Mouse (Mus musculus) urinary bladder, postnatal 4 days (tissue): ENCODE measurements around the gene Suds3.

Experiments
- DNase-seq, 2 experiments: peaks; one replicate each; pipeline ENCODE4 v3.0.0; 2021 to 2022; ENCODE audit warnings: low spot score in 2 of 2

Suds3 gene

DNA sequence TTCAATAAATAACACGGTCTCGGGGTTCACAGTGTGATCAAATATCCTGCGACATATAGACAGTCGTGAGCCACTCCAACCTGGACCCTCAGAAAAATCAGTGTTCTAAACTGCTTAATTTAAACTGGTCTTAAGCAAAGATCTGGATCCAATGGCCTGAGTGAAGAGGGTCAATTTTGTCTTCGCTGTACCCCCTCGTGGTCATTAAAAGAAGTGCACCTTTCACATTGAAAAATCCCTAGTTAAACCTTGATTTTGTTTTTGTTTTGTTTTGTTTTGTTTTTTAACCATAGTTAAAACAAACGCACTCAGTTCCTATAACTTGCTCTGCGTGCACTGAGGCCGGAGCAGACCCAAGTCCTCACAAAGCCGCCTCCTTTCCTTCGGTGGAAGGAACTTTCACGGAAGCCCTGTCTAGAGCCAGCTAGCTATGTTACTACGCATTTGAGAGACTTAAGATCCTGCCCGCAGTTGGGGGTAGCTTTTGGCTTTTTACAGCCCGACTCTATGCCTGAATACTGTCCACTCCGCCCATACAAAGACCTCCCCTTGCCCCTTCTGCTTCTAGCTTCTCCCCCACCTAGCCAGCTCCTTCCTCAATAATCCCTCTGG, 1.2 kb downstream of the Suds3 start:
- no peak for DNase-seq

DNA sequence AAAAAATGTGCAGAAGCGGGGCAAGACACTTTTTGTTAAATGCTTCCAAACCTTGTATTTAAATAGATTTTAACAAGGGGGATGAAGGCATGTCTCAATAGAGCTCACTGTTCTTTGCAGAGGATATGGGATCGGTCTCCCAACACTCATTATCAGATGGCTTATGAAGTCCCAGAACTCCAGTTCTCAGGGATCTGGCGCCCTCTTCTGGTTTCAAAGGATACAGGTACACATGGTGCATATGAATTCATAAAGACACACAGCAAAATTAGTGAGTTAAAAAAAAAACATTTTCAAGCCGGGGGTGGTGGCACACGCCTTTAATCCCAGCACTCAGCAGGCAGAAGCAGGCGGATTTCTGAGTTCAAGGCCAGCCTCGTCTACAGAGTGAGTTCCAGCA, 2.6 kb downstream of the Suds3 start:
- no peak for DNase-seq

DNA sequence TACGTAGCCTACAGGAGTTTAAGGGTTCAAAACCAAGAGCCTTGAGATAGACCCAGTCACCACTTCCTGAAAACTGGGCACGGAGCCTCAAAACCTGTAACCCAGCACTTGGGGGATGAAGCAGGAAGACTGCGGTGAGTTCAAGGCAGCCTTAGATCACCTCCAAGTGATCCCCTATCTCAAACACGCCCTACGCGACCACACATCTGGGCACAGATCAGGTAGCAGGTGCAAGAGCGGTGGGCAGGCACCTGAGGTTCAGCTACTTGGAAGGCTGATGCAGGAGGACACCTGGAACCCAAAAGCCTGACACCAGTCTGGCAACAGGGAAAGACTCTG, 4.2 kb downstream of the Suds3 start:
- no peak for DNase-seq

DNA sequence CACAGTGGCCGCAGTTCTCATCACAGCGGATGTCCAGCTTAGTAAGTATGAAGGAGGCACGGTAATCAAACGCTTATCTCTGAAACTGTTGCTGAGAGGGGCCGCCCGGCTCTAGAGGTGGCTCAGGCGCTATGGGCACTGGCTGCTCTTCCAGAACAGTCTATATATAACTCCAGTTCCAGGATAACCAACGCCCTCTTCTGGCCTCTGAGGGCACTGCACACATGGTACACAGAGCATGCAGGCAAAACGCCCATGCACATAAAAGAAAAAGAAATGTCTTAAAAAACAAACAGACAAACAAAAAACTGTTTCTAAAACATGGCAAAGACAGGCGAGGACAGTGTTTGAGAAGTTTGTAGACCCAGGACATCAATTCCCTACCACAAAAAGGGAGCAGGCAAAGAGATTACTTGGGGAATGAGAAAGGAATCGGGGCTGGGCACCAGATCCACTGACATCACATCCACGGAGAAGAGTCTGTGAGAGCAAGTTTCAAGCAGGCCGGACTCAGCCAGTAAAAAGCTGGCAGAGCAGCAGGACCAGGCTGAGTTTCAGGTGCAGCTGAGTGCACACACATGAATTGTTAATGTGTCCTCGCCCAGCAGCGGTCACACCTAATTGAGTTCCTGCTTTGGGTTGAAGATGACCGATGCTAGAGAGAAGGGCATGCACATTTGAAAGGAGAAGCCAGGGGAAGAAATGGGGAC, 4.7 kb downstream of the Suds3 start:
- no peak for DNase-seq

- DNase-seq = no peak
These were observed 6.4 kb downstream of the Suds3 start for GRCm38 (mm10) chr5:117109522-117109921.

DNA sequence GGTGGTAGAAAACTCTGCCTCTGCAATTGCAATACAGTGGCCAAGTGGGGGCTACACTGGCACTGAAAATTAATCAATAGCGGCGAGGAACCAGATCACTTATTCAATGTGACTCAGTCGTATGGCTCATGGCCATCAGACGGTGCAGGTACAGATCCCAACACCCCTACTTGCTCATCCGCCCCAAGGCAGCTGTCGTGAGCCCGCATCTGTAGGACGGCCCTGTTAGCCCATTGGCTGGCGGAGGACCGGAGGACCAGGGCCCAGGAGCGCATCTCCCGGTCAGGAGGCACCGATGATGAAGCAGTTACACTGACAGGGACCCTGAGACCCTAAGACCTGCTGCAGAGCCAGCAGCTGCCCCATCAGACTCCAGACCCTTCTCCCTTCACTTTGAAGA, 7.2 kb downstream of the Suds3 start:
- no peak for DNase-seq

- no peak for DNase-seq
These were observed 7.6 kb downstream of the Suds3 start for GRCm38 (mm10) chr5:117108292-117108691.

DNA sequence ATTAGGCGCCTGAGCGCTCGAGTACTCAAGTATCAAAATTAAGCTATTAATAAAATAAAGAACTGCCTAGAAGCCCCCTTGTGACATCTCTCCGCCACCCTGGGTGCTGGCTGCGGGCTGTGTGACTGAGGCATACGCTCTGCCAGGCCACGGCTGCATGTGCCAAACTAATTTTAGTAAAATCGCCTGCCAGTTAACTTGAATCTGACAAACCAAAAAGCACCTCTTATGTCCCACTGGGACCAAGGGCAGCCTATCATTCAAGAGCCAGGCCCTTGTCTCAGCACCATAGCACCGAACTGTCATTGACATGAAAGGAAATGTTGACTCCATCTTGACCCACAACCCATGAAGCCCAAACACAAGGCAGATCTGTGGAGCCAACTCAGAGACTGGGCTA, 10.2 kb downstream of the Suds3 start:
- DNase-seq = no peak

DNA sequence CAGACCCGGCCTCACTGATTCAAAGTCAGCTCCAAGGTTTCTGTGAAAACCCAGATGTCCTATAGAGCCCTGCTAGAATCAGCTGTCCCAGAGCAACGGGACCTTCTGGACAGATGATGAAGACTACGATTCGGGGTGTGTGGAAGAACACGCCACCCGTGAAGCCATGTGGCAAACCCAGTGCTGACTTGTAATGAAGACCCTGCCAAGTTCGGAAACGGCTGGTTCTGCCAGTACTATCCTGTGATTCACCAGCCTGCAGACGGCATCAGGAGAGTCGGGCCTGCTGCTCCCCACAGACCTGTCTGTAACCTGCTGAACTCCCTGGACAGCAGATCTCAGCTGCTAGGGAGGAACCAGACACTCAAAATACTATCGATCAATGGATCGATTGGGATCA, 11.6 kb downstream of the Suds3 start:
- DNase-seq = no peak

GRCm38 (mm10) chr5:117103194-117103929, 12.6 kb downstream of the Suds3 start:
- no peak for DNase-seq

DNA sequence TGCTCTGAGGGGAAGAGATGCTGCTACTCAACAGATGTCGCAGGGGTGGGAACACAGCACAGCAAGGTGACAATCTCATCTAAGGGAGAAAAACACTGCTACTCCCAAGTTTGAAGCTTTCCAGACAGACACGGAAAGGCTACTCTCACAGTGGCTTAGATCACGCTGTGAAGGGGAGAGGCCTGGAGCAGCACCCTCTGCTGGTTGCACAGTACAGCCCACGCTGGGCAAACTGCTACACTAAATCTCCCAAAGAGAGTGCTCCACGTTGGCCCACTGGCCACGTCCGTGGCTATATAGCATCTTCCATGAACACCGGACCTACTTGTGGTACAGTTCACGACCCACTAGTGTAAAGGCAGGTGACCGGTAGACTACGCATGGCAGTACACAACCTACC, 16.2 kb downstream of the Suds3 start:
- no peak for DNase-seq

DNA sequence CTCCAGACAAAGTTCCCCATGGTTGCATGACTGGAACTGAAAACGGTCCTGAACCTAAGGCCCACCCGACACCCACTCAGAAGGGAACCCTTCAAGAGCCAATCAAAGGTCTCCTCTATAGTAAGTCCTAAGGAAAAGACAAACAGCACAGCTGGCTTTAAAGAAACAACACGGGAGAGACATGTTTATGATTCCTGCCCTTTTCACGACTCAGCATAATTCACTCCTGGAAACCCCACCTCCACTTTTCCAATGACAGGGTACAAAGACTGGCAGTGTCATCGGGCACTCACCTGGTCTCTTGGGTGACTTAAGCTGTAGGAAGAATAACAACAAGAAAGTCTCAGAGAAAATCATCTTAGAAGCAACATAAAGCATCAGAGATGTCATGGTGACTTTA, 16.9 kb downstream of the Suds3 start:
- DNase-seq = no peak

DNA sequence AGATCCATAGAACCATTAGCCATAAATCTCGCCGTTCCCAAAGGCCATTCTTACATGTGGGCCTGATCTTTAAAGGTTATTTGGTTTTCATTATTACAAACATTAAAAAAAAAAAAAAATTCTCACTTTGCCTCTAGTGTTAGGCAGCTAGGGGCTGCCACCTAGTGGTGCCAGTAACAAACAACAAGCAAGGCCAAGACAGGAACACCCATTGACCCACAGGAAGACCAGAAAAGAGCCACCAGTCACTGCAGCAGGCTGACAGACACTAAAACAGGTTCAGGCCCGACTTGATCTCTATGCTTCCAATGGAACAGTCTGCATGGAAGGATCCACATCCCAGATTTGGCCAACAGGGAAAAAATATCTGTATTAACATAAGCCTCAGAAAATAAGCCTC, 19.2 kb downstream of the Suds3 start:
- DNase-seq = no peak

- no peak for DNase-seq
These were observed 21.5 kb downstream of the Suds3 start for GRCm38 (mm10) chr5:117094431-117094830.

DNA sequence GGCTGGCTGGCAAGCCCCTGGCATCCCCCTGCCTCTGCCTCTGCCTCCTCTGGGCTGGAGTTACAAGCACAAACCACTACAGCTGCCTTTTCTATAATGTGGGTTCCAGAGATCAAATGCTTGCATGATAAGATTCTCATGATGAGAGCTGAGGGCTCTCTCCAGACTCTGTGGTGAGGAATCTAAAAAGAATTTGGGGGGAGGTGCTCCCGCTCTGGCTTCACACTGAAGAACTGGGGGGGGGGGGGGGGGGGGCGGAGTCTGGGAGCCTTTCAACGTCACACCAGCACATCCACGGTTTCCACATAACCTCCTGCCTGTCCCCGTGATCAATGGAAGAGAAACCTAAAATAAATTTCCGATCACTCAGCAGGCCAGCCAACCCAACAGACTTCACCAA, 26.1 kb downstream of the Suds3 start:
- no peak for DNase-seq

DNA sequence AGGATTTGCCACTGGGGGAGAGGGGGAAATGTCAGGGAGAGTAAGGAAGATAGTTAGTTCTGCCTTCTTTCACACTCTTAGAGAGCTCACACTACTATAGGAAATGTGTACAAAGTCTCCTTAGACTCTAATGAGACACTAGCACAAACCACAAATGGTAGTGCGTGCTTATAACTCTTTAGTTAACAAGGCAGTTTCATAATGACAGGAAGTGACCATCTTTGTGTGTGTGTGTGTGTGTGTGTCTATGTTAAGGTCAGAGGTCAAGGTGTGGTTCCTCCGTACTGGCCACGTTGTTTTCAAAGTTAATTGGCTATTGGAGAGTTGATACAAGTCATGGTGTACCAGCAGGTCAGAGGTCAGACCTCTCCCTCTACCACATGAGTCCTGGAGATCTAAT, 26.8 kb downstream of the Suds3 start:
- DNase-seq = no peak

DNA sequence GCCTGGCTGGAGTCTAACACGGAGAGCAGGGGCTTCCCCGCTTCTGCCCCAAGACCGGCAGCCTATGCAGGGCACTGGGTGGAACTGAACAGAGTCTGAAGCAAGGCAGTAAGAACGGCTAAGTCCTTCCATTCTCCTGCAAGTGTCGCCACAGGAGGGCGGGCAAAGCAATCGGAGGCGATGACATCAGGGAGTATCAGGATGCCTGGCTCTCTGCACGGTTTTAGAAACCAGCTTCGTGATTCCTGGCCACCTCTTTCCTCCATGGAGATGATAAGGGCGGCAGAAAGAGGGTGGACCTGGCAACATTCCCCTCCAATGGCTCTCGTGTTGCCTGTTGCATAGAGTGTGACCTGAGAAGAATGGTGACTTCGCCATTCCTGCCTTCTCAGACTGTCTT, 28.2 kb downstream of the Suds3 start:
- no peak for DNase-seq

GRCm38 (mm10) chr5:117069498-117069894, 46.4 kb downstream of the Suds3 start:
- DNase-seq = no peak

DNA sequence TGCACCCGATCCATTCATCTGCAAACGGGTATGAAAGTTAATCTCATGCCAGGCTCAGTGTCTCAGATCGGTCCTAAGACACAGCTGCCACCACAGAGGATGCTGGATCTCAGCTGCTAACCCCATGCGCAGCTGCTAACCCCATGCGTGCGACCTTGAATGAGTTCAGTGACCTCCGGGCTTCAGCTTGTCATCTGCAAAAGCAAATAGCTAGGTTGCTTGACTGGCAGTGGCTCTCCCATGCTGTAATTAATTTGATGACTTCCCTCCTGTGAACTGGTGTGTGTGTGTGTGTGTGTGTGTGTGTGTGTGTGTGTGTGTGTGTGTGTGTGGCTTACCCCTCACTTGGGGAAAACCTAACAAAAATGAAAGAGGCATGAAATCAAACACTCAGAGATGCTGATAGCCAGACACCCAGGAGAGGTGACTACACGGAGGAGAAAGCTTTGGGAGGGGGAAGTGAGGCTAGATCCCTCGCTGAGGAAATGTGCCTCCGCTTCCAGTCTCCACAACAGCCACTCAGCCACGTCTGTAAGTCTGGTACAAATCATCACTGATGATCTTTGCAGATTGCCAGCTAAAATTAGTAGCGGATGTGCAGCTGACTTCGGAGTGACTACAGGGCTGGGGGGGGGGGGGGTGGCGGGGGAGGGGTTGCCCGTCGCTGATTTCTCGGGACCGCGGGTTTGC, 47.0 kb downstream of the Suds3 start:
- no peak for DNase-seq

GRCm38 (mm10) chr5:117068181-117068580, 47.7 kb downstream of the Suds3 start:
- DNase-seq = no peak

DNA sequence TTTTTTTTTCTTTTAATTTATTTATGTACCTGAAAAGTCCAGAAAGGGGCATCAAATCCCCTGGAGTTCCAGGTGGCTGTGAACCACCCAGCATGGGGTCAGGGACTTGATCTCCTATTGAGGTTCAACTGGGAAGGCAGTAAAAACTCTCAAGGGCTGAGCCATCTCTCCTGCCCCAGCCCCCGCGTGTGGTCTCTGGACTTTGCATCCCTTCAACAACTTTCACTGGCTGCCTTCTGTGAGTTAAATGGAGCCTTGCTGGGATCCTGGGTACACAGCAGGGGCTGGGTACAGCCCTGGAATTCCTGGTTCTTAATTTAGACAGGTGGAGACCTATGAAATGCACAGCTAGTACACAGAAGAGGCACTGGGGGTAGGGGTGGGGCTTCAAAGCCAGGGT, 54.7 kb downstream of the Suds3 start:
- no peak for DNase-seq

GRCm38 (mm10) chr5:117060484-117061130, 55.3 kb downstream of the Suds3 start:
- DNase-seq = no peak
